Mouse (Mus musculus) stomach, postnatal 0 days (tissue): ENCODE measurements around the gene Zfp870.

Experiments used
- CTCF ChIP-seq: IDR thresholded peaks from 2 replicates; pipeline ENCODE4 v1.5.1; 2016; ENCODE audit warnings: antibody characterized with exemption, low read depth, mild to moderate bottlenecking, moderate library complexity
- EP300 ChIP-seq: optimal IDR thresholded peaks from 2 replicates; pipeline ENCODE3; 2016; ENCODE audit warnings: antibody characterized with exemption

DNA sequence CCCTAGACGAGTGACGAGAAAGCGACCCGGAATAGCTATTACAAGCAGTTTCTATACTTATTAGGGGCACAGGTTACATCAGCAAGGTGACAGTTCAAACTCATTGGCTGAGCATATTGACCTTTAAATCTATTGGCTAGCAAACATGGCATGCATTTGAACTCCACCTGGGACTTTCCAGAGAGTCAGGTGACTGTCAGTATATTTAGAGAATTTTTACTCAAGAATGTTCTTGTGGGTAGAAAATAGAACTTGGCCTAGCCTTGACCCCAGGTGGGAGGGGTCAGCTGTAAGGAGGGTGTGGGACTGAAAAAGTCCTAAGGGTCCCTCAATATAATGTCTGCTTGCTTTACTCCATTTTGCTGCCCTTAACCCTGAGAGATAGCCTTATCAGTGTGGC is 4.0 kb upstream of the Zfp870 start:
- TF ChIP-seq CTCF: no peak
- TF ChIP-seq EP300: no peak
